Mouse (Mus musculus) midbrain, embryonic 11.5 days (tissue): ENCODE measurements around the gene Ralgapb. TPM values are rescaled to one million over a fixed set of nuclear protein-coding genes. Genes with fewer than 3 reads are reported as not detected.
A peak's percentile ranks its signal among the peaks of the same experiment; 100 is the strongest.

Source experiments
- ATAC-seq: fragments of 200-750 bp; cut with Nextera tagmentation; 2 replicates; pipeline ENCODE4 v1.8.0; 2017; ENCODE audit warnings: moderate TSS enrichment, moderate library complexity; ENCODE audit not compliant: low FRiP score
- DNase-seq: peaks from one replicate; pipeline ENCODE4 v3.0.0; 2015; ENCODE audit warnings: low spot score; ENCODE audit errors: missing footprints
- H3K27ac ChIP-seq: fragments of 300-500 bp; sonication (generic); 2 replicates; pipeline ENCODE4 v1.5.1; 2014; ENCODE audit warnings: low read depth, low read length
- H3K27me3 ChIP-seq: fragments of 300-500 bp; sonication (generic); 2 replicates; pipeline ENCODE4 v1.6.1; 2014; ENCODE audit warnings: mild to moderate bottlenecking, low read length, moderate library complexity, mixed read lengths; ENCODE audit not compliant: control insufficient read depth, insufficient read depth
- H3K36me3 ChIP-seq: fragments of 300-500 bp; sonication (generic); 2 replicates; pipeline ENCODE4 v1.6.1; 2014; ENCODE audit warnings: mild to moderate bottlenecking, low read length, moderate library complexity, mixed read lengths; ENCODE audit not compliant: control insufficient read depth, insufficient read depth
- H3K4me1 ChIP-seq: fragments of 300-500 bp; sonication (generic); 2 replicates; pipeline ENCODE4 v1.6.1; 2014; ENCODE audit warnings: low read length; ENCODE audit not compliant: control insufficient read depth, insufficient read depth
- H3K4me2 ChIP-seq: fragments of 300-500 bp; sonication (generic); 2 replicates; pipeline ENCODE4 v1.6.1; 2014; ENCODE audit warnings: mild to moderate bottlenecking, moderate library complexity
- H3K4me3 ChIP-seq: fragments of 300-500 bp; sonication (generic); 2 replicates; pipeline ENCODE4 v1.5.1; 2014; ENCODE audit warnings: low read depth, low read length
- H3K9ac ChIP-seq: fragments of 300-500 bp; sonication (generic); 2 replicates; pipeline ENCODE4 v1.6.1; 2014; ENCODE audit warnings: low read length
- H3K9me3 ChIP-seq: fragments of 300-500 bp; sonication (generic); 2 replicates; pipeline ENCODE4 v1.6.1; 2016; ENCODE audit warnings: low read length; ENCODE audit not compliant: control insufficient read depth
- WGBS: fragments of 180-500 bp; shearing (Covaris S2); extraction: QIAGEN DNeasy Blood & Tissue Kit; methylation state at CpG from one replicate; pipeline ENCODE4 v1.1.7; 2014; 5-methylcytosine and 5-hydroxymethylcytosine counted together
- polyA plus RNA-seq: library from polyadenylated mRNA; unstranded; fragments of >200 nt; fragmentation: Nextera tagmentation; extraction: Ambion mirVana; gene quantifications from 2 replicates; pipeline ENCODE4 v1.2.1, GENCODE M21; 2014

The Ralgapb gene
- polyA plus RNA-seq, result 20.1 and 22.4 TPM in 2 replicates

GRCm38 (mm10) chr2:158409595-158410021, at the start of gene Ralgapb:
Gene Ralgapb, plus strand, starts transcription at chr2:158409848.
- WGBS, result under 1% methylated on average over 46 of the region's 46 CpGs

GRCm38 (mm10) chr2:158360873-158361677, 48.6 kb upstream of the Ralgapb start:
- Histone ChIP-seq H3K4me1 (peaks cover 9% of the 10 kb centered on the region), H3K9ac (peak overlapping the region; percentile 85), H3K9me3 (no peaks in the 10 kb centered on the region), H3K4me2 (peak overlapping the region; percentile 75), H3K36me3 (peaks cover 33% of the 10 kb centered on the region), H3K27ac (peak overlapping the region; percentile 49; the same call in 1 of the 2 replicates), H3K27me3 (no peaks in the 10 kb centered on the region), H3K4me3 (peak overlapping the region; percentile 54)
- ATAC-seq (peak; percentile 91), DNase-seq (peak; percentile 99)
- under 1% methylated on average over 41 of the region's 41 CpGs for WGBS

More at GRCm38 (mm10) chr2:158409595-158410021, at the start of gene Ralgapb:
- DNase-seq, result peak; percentile 100
- Histone ChIP-seq H3K4me1 (peaks cover 8% of the 10 kb centered on the region; the same call in 1 of the 2 replicates), H3K27me3 (no peaks in the 10 kb centered on the region), H3K27ac (peak within 1 kb of the TSS; percentile 52; the same call in 1 of the 2 replicates), H3K4me2 (peak within 1 kb of the TSS; percentile 73), H3K9me3 (no peaks in the 10 kb centered on the region), H3K9ac (peak within 1 kb of the TSS; percentile 91), H3K36me3 (no peaks in the 10 kb centered on the region), H3K4me3 (peak within 1 kb of the TSS; percentile 91)
- peak; percentile 91 for ATAC-seq

GRCm38 (mm10) chr2:158361678-158362320, 47.8 kb upstream of the Ralgapb start:
- Histone ChIP-seq H3K27me3 (no peaks in the 10 kb centered on the region), H3K27ac (no peak overlapping the region), H3K4me1 (peaks cover 9% of the 10 kb centered on the region), H3K36me3 (peaks cover 25% of the 10 kb centered on the region), H3K9ac (peak overlapping the region; percentile 2; the same call in 1 of the 2 replicates), H3K4me3 (peak overlapping the region; percentile 54; the same call in 1 of the 2 replicates), H3K4me2 (peak overlapping the region; percentile 16; the same call in 1 of the 2 replicates), H3K9me3 (no peaks in the 10 kb centered on the region)
- WGBS, result 43% methylated on average over 8 of the region's 8 CpGs
- no peak for DNase-seq
- peak; percentile 64 for ATAC-seq

GRCm38 (mm10) chr2:158364175-158364574, 45.5 kb upstream of the Ralgapb start:
- no peaks in the 10 kb centered on the region for H3K27me3 ChIP-seq
- H3K9me3 ChIP-seq, result no peaks in the 10 kb centered on the region
- no peak overlapping the region for H3K9ac ChIP-seq
- H3K4me2 ChIP-seq, result no peak overlapping the region
- no peak overlapping the region for H3K27ac ChIP-seq
- H3K36me3 ChIP-seq, result peaks cover 7% of the 10 kb centered on the region; the same call in 1 of the 2 replicates
- 88% methylated on average over 4 of the region's 4 CpGs for WGBS
- H3K4me3 ChIP-seq, result no peak overlapping the region
- H3K4me1 ChIP-seq, result peaks cover 9% of the 10 kb centered on the region
- no peak for DNase-seq
- ATAC-seq, result no peak

- H3K27me3 ChIP-seq, result no peaks in the 10 kb centered on the region
- no peaks in the 10 kb centered on the region for H3K9me3 ChIP-seq
- H3K9ac ChIP-seq, result no peak overlapping the region
- H3K4me1 ChIP-seq, result peaks cover 3% of the 10 kb centered on the region
- peak; percentile 70 for DNase-seq
- 75% methylated on average over 12 of the region's 12 CpGs for WGBS
- no peak overlapping the region for H3K27ac ChIP-seq
- no peak overlapping the region for H3K4me2 ChIP-seq
- no peak overlapping the region for H3K4me3 ChIP-seq
- H3K36me3 ChIP-seq, result no peaks in the 10 kb centered on the region
- no peak for ATAC-seq
These were observed 44.4 kb upstream of the Ralgapb start for GRCm38 (mm10) chr2:158365099-158365850.

- Histone ChIP-seq H3K4me2 (no peak overlapping the region), H3K27ac (no peak overlapping the region), H3K27me3 (no peaks in the 10 kb centered on the region), H3K9me3 (no peaks in the 10 kb centered on the region), H3K9ac (no peak overlapping the region), H3K36me3 (no peaks in the 10 kb centered on the region), H3K4me3 (no peak overlapping the region), H3K4me1 (no peaks in the 10 kb centered on the region)
- DNase-seq (peak; percentile 73), ATAC-seq (no peak)
- WGBS, result 90% methylated on average over 5 of the region's 5 CpGs
These were observed 42.0 kb upstream of the Ralgapb start for GRCm38 (mm10) chr2:158367654-158368053.

- no peaks in the 10 kb centered on the region for H3K4me1 ChIP-seq
- ATAC-seq (no peak), DNase-seq (peak; percentile 65)
- H3K9me3 ChIP-seq, result no peaks in the 10 kb centered on the region
- no peak overlapping the region for H3K4me3 ChIP-seq
- no peak overlapping the region for H3K4me2 ChIP-seq
- H3K27ac ChIP-seq, result no peak overlapping the region
- H3K9ac ChIP-seq, result no peak overlapping the region
- no peaks in the 10 kb centered on the region for H3K36me3 ChIP-seq
- no peaks in the 10 kb centered on the region for H3K27me3 ChIP-seq
- 93% methylated on average over 8 of the region's 8 CpGs for WGBS
These were observed 41.3 kb upstream of the Ralgapb start for GRCm38 (mm10) chr2:158368313-158368712.

- 80% methylated on average over 3 of the region's 3 CpGs for WGBS
- Histone ChIP-seq H3K36me3 (no peaks in the 10 kb centered on the region), H3K4me1 (no peaks in the 10 kb centered on the region), H3K27me3 (no peaks in the 10 kb centered on the region), H3K4me3 (no peak overlapping the region), H3K27ac (no peak overlapping the region), H3K9ac (no peak overlapping the region), H3K9me3 (no peaks in the 10 kb centered on the region), H3K4me2 (no peak overlapping the region)
- peak; percentile 54 for DNase-seq
- ATAC-seq, result no peak
These were observed 40.0 kb upstream of the Ralgapb start for GRCm38 (mm10) chr2:158369474-158370172.
